Mouse (Mus musculus): Measurements from ENCODE around the gene Phyhd1.

GRCm38 (mm10) chr2:30269241-30269990 lies 3.4 kb downstream of the Phyhd1 start:
- no peak for TF ChIP-seq POLR2A (IDR thresholded peaks at IDR 0.05; ENCODE audit: low read depth, low read length)
- TF ChIP-seq CTCF (IDR thresholded peaks at IDR 0.05; ENCODE audit: borderline replicate concordance, insufficient read depth, low read length), result no peak

Measured in embryonic fibroblast, embryonic 13.5 days (primary cell).